Mouse (Mus musculus) heart, postnatal 4 days (tissue): ENCODE data around the gene Clptm1l. TPM values are rescaled to one million over a fixed set of nuclear protein-coding genes. Genes with fewer than 3 reads are reported as not detected.

Source experiments
- DNase-seq: peaks from one replicate; pipeline ENCODE4 v3.0.0; 2021
- total RNA-seq, 2 experiments: library from RNA; stranded (reverse); gene quantifications; 2 replicates each; pipeline ENCODE4 v1.2.3; 2021

The Clptm1l gene
- 10 to 100 TPM; 83.5 to 85.8 TPM for total RNA-seq

DNA sequence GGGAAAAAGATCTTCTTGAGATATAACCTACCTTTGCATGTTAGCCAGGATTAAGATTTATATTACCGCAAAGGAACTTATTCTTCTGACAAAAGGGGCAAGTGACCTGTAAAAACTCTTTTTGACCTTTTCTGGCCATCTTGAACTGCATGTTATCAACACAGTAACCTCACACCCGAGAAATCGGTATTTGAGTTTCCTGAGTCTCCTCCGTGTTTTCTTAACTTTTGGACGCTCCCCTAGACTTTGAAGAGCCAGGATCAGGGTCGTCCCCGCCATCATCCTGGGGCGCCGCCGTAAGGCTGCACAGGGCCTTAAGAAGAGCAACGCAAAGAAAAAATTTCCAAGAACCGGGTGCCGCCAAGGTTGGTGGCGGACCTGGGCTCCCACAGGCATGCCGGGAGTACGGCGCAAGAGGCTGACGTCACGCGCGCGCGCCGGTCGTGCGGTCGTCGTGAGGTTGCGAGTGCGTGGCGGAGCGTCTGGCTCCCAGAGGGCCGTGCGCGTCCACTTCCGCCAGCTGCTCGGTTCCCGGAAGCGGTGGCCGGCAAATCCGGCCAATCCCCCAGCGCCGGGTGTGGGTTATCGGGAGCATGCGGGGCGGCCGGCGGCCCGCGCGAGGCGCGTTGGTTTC is at the start of gene Clptm1l:
Gene Clptm1l (plus strand): TSS at position 485 of the 634 bp plus-strand sequence.
- DNase-seq: peak; percentile 96

DNA sequence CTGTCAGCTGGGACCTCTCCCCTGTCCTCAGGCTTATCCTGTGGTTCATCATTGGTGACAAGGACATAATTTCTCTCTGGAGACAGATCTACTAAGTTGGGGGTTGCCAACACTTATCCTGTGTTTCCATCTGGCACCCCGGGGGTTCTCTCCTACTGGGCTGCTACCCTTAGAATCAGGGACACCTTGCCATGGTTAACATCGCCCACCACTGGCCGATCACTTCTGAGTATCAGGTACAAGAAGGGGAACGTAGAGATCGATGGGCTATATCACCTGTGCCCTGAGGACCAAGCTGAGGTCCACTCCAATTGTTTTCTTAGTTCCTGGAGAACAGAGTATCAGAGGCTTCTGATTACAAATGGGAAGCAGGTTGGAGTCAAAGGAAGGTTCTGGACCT is 39.6 kb upstream of the Clptm1l start:
- no peak for DNase-seq

DNA sequence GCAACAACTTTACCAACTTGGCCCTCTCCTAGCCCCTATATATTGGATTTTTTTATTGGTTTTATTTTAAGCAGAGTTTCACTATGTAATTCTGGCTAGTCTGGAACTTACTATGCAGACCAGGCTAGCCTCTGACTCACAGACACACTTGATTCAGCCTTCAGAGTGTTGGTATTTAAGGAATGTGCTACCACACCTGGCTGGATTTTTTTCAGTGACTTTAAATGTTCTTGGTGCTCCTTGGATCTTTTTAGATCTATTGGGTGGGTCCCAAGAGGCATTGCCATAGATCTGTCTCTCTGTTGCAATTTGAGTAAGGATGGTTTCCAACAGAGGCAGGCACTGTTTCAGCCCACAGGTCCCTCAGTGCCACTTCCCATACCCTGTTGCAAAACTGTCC is 28.8 kb upstream of the Clptm1l start:
- DNase-seq: no peak

DNA sequence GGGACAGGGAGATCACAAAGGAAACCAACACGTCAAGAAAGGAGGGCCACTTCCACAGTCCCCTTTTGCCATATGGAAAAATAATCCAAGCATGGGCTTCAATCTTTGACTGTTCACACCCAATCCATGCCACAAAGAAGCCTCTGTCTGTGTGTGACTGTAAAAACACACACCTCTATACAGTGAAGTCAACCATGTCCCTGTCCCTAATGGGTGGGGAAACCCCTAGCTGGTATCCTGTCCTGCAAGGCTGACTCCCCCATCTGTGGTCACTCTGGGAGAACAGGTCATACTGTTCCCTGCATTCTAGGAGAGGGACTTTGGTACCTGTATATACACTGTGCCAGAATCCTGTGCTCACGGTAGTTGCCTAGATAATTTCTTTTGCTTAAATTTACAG is 26.5 kb upstream of the Clptm1l start:
- DNase-seq: no peak

DNA sequence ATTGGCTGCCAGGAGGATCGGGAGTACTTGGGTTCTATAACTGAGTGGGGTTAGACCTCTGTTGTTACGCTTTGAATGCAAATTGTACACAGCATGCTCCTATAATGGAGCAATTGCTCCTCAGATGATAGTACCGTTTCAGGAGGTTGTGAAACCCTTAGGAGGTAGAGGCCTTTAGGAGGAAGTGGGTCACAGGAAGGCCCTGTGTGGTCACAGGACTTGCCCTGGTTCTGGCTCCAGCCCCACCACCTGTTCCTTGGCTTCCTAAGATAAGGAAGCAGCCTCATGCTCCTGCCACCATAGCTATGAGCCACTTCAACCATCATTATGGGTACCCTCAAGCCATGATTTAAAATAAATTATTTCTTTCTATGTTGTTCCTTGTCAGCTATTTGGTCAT is 12.3 kb upstream of the Clptm1l start:
- DNase-seq: no peak

DNA sequence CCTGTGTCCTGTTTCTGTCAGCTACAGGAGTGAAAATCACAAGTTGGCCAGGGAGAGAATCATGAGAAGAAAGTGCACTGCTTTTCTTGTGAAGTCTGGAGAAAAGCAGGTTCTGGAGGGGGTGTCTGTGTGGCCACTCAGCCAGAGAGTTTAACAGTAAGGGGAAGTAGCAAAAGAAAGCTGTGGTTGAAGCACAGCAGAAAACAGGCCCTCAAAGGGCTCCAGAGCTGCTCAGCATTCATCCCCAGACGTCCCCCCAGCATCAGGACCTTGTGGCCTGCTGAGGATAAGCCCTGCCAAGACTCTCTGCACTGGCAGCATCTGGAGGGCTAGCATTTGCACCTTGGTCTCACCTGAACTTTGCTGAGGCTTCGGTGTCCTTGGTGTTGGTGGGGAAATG is 11.3 kb upstream of the Clptm1l start:
- DNase-seq: no peak

DNA sequence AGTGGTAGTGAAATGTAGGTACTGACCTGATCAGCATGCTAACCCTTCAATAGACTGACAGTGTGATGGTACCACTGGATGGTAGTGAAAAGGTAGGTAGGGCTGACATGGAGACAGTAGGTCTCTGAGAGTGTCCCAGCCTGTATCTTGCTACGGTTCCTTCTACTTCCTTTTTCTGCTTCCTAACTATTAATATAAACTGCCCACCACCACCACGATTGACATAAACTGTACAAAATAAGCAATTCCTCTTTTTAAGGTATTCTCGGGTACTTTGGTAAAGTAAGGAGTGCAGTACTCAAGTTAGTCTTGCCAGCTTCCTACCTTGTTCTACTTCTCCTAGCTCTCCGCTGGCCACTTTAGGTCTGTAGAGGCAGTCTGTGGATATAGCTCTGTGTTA is 7.5 kb upstream of the Clptm1l start:
- DNase-seq: no peak

DNA sequence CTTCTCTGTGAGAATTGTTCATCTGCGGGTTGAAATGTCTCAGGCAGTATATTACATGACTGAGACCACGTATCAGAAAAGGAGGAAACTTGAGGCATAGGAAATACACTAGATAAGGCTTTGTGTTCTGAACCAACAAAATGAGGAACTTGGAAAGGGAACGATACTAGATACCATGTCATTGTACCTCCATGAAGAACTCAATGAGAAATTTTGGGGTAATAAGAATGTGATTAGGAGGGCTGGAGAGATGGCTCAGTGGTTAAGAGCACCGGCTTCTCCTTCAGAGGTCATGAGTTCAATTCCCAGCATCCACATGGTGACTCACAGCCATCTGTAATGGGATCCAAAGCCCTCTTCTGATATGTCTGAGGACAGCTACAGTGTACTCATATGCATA is 3.6 kb upstream of the Clptm1l start:
- no peak for DNase-seq

DNA sequence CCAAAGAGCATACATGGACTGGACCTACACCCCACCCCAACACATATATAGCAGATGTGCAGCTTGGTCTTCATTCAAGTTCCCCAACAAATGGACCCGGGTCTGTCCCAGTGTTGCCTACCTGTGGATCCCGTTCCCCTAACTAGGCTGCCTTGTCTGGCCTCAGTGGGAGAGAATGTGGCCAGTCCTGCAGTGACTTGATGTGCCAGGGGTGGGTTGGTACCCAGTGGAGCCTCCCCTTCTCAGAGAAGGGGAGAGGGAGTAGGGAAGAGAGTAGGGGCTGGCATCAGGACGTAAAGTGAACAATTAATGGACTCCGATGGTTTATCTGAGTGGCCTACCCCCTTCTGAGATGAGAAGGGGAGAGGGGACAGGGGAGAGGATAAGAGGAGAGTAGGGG is 760 bp upstream of the Clptm1l start:
- no peak for DNase-seq

DNA sequence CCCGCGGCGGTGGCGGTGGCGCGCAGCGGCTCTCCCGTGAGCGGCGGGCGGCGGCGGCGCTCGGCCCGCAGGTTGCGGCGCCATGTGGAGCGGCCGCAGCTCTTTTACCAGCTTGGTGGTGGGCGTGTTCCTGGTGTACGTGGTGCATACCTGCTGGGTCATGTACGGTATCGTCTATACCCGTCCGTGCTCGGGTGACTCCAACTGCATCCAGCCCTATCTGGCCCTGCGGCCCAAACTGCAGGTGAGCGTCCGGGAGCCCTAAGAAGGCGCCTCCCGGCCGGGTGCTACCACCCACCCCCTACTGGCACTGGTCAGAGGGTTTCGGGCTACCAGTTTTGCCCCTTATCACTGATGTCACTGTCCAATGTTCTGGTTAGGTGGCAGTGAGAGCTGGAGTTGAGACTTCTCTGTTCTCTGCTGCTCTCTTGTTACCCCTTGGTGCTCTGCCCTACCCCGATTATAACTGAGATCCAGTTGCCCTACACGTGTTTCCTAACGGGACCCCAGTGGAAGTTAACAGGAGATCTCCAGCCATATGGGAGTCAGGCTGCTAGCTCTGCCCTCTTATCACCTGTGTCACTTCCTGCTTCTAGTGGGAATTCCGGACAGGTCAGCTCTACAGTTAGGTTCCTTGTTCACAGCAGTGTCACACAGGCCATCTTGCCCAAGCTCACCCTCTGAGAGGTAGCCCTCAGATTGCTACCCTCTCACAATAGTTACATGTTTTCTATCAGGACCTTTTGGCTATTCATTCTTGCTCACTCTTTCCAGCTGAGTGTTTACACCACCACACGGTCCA is 551 bp downstream of the Clptm1l start:
- DNase-seq: no peak

DNA sequence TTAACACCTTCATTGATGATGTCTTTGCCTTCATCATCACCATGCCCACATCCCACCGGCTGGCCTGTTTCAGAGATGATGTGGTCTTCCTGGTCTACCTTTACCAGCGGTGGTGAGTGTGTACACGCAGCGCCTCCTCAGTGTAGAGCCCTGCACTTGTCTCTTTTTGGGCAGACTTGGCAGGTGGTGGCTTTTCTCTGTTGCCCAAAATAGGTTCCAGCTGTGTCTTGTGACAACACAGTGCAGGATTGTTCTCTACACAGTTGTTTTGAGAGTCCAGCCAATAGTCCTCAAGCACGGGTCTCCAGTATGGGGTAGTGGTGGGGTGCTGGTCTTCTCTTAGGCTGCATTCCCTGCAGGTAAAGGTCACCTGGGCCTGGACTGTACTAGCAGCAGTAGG is 14.6 kb downstream of the Clptm1l start:
- DNase-seq: no peak

DNA sequence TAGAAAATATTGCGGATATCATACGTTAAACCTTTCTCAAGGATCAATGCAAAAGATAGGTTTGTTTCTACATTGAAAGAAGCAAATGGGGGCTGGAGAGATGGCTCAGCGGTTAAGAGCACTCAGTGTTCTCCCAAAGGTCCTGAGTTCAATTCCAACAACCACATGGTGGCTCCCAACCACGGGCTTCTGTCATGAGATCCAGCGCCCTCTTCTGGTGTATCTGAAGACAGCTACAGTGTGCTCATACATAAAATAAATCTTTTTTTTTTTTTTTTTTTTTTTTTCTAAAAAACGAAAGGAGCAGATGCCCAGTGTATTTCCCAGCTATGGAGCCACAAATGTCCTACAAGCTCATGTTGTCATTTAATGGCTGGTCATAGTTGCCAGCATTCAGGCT is 16.8 kb downstream of the Clptm1l start:
- no peak for DNase-seq

DNA sequence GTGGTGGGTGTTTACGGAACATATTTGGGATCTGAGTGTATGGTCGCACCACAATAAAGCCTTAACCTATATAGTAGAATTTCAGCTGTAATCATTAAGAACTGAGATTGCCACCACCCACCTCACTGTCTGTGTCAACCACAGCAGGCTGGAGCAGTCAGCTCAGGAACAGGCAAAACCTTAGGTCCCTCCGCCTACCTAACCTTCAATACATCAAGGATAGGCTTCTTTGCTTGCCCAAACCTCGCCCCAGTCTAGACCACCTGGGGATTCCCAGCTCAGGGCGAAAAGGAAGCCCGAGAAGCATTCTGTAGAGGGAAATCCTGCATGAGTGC is 22.6 kb downstream of the Clptm1l start:
- DNase-seq: no peak

DNA sequence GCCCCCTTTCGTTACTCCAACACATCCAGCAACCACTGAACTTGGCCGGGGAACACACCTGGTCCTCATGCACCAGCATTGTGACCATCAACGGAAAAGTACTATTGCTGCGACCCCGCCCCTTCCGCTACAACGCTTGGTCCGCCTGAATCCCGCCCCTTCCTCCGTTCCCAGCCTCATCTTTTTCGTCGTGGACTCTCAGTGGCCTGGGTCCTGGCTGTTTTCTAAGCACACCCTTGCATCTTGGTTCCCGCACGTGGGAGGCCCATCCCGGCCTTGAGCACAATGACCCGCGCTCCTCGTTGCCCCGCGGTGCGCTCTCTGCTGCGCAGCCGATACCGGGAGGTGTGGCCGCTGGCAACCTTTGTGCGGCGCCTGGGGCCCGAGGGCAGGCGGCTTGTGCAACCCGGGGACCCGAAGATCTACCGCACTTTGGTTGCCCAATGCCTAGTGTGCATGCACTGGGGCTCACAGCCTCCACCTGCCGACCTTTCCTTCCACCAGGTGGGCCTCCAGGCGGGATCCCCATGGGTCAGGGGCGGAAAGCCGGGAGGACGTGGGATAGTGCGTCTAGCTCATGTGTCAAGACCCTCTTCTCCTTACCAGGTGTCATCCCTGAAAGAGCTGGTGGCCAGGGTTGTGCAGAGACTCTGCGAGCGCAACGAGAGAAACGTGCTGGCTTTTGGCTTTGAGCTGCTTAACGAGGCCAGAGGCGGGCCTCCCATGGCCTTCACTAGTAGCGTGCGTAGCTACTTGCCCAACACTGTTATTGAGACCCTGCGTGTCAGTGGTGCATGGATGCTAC is 23.1 kb downstream of the Clptm1l start, which contains the start of gene Tert:
Gene Tert (plus strand): TSS at position 167 of the 805 bp plus-strand sequence.
- DNase-seq: peak; percentile 34

DNA sequence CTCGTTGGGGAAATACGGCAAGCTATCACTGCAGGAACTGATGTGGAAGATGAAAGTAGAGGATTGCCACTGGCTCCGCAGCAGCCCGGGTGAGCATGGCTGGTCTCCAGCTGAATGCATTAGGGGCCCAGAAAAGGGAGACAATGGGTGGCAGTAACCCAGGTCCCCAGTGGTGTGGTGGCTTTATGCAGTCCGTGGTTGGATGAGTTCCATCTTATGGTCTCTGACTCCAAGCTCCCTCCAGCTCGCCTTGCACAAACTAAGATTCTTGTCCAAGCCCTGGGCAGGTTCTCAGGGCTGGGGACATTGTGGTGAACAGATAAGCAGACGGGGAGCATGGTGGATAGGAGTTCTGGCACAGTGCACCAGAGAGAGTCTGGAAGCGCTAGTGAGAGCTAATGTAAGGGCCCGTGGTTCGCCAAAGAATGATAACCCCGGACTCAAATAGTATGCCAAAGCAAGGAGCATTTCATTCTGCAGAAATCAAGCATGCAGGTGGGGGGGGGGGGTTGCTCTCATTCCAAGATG is 24.8 kb downstream of the Clptm1l start:
- DNase-seq: no peak

DNA sequence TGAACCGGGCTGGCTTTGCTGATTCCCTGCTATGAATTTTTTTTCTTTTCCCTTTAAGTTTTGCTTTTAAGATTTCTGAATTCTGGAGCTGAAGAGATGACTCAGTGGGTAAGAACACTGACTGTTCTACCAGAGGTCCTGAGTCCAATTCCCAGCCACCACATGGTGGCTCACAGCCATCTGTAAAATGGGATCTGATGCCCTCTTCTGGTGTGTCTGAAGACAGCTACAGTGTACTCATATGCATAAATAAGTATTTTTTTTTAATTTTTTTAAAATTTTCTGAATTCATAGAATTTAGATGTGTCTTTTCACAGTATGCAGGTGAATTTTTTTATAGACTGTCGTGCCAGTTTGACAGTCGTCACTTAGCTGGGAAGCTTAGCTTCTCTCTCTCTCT is 28.0 kb downstream of the Clptm1l start:
- DNase-seq: no peak

DNA sequence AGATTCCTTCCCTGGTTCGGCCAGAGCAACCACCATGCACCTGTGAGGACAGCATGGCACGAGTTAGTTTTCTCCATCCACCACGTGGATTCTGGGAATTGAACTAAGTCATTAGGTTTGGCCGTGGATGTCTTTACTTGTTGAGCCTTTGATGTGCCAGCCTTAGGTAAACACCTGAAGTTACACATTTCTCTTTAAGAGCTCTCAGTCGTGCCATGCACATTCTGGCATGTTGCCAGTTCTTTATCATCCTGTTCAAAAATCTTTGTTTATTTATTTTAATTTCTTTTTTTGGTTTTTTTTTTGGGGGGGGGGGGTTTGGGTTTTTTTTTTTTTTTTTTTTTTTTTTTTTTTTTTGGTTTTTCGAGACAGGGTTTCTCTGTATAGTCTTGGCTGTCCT is 34.0 kb downstream of the Clptm1l start:
- DNase-seq: no peak

DNA sequence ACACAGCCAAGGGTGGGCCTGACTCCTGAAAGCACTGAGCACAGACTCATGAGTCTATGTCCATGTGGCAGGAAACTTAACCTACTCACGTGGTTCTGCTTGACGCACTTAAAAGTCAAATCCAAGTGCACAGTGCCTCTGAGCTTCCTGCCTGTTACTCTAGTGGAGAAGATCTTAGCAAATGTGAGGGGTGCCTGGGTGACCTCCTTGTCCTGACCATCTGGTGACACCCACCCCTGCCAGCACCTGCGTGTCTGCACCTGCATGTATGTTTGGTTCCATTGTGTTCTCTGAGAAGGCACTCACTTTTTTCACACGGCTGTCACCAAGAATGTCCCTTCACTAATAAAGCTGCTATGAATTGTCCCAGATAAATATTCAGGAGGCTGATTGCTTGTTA is 37.5 kb downstream of the Clptm1l start:
- DNase-seq: no peak

DNA sequence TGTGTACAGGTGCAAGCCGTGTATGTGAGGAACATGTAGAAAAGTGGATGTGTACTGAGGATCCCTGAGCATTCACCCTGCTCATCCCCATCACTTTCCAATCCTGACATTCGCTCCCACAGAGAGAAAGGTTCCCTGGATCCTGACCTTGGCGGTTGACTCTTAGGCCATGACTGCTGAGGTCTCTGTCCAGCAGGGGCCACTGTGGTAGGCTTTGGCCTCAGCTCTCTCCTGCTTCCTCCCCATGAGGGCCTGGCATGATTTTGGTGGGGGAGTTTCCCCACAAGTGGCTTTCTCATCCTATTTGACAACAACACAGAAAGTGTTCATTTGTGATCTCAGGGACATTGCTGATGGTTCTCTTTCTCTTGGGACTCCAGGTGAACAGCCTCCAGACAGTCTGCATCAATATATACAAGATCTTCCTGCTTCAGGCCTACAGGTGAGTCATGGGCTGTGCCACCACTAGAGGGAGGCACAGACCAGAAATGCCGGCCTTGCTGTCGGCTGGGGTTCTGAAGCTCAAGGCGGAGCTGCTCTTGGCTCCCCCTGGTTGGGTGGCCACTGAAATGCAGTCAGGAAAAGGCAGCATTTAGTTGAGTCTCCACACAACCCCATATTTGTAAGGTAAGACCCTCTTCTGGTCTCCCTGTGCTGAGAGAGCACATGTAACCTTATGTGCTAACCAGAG is 42.7 kb downstream of the Clptm1l start:
- DNase-seq: peak; percentile 61

DNA sequence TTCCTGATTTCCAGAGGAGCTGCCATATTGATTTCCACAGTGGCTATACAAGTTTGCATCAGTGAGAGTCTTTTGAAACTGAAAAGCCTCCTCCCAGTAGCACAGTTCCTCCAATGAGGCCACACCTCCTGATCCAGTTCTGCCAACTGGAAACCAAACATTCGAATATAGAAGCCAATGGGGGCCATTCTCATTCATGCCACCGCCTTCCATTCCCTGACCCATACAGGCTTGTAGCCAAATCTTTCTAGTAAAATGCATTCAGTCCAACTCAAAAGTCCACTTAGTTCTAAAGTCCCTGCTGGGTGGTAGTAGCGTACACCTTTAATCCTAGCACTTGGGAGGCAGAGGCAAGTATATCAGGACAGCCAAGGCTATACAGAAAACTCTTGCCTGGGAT is 49.5 kb downstream of the Clptm1l start:
- no peak for DNase-seq

DNA sequence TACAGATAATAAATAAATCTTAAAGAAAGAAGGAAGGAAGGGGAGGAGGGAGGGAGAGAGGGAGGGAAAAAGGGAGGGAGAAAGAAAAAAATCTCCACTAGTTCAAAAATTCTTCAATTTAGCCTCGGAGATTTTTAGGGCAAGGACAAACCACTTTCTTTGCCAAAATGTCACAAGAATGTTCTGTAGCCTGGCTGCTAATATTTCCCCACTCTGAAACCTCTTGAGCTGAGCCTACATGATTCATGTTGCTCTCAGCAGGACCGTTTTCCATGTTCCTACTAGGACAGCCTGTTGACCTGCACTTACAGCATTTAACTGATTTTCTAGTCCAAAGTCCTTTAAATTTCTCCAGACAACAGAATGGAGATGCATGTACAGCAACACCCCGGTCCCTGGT is 51.2 kb downstream of the Clptm1l start:
- no peak for DNase-seq

DNA sequence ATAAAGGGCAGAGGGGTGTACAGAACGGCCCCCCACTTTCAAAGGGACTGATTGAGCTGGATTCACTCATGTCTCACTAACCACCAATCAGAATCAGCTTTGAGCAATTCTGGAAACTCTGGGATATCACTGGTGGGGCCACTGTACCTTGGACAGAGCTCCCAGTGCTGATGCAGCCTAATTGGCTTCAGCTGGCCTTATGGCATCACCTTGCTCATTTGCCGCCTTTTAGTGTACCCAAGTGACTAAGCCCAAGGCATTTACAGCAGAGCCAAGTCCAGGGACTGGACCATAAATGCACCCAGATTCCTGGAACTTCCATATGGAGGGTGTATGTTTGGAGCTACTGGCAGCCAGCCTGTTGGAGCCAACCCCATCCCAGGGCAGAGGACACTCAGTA is 55.1 kb downstream of the Clptm1l start:
- no peak for DNase-seq
